Mouse (Mus musculus) spleen, adult 2 months (tissue): ENCODE measurements around the gene Ovgp1.

Experiments used
- CTCF ChIP-seq: fragments of 200-500 bp; IDR thresholded peaks from 2 replicates; pipeline ENCODE4 v1.5.1; 2011; ENCODE audit warnings: mild to moderate bottlenecking, inconsistent platforms; ENCODE audit not compliant: insufficient read depth, insufficient read length, insufficient replicate concordance; ENCODE audit errors: extremely low read depth
- POLR2A ChIP-seq: fragments of 200-500 bp; IDR thresholded peaks from 2 replicates; pipeline ENCODE4 v1.6.1; 2011; ENCODE audit warnings: low read depth, low read length, inconsistent platforms

DNA sequence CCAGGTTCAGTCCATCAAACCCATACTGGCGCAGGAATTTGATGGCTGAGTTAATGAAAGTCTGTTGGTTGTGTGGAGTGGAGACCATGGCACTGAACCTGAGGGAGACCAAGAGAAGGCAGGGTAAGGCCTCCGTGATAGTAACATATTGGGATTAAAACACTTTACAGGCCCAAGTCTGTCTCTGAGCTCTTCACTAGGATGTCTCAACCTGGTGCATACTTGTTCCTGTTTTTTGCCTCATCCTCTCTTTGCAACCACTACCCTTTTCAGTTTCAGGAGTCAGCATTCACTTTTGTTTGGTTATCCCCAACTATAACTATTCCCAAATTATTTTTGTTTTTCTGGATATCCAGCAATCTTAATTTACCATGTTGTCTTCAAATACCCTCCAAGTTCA lies 50.6 kb downstream of the Ovgp1 start:
- TF ChIP-seq CTCF (no peak), POLR2A (no peak)
